Mouse (Mus musculus): Measurements from ENCODE around the gene Arhgef2.
"Not testable (repeated sequence)": the region's sequence is repeated elsewhere in the genome, so short reads cannot be mapped to it uniquely, and the experiment has no call there.

Gene Arhgef2

DNA sequence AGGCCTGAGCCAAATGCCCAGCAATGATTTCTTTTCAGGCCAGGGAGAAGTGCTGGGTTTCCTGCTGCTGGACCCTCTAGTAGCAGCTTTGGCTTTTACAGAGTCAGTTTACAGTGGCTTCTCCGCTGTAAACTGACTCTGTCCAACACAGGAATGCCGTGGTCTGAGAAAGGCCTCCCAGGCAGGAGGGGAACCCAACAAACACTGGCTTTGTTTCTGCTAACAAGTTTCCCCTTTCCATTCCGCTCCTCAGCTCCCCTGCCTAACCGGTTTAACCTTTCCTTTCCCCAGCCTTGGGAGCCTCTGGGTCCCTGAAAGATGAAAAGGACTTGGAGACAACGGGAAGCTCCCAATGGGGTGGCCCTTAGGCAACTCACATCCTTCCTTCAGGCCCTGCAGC, 15.5 kb upstream of the Arhgef2 start:
- DNase-seq (ENCODE audit: extremely low read depth, insufficient read length, low spot score): no peak

DNA sequence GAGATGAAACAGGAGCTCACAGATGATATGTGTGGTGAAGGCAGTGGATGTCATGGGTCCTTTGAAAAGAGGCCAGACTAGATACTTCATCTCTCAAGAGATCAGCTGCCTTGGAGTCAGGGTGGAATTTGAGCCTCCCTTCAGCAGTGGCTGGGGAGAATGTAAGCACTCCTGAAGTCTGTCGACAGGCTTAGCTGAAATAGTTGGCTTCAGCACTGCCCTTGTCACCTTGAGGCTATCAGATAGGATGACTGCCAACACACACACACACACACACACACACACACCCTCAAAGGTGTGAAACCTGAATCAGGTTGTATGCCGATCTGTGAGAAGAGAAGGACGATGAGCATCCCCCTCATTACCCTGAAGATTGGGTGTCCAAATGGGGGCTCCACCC, 14.7 kb upstream of the Arhgef2 start:
- DNase-seq (ENCODE audit: extremely low read depth, insufficient read length, low spot score): no peak

DNA sequence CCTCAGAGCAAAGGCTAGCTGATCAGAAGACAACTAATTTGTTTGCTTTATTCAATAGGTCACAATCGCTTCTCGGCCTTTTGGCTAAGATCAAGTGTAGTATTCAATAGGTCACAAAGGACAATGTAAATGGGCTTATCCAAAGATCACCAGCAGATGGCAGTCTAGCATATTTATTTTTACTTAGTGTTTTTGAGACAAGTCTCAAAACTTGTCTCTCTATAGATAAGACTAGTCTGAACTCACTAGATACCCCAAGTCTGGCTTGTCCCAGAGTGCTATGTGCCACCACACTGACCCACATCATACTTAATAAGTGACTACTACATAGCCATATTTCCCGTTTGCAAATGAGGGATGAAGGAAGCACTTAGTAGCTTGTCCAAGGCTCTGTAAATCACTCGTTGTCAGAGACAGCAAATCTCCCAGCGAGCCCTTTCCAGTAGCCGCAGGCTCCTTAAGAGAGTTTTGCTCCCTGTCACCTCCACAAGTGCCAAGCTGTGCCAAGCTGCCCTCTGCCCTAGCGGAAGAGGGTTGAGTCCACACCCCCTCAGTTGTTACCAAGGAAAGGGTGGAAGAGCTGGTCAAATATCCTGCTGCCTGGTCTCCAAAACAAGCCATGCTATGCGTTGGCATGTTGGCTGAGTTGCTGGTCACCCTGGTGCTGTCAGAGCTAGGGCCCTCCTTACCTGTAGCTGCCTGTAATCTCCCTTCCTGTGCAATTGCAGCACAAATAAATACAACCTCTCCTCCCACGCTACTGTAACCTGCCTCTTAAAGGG, 13.6 kb upstream of the Arhgef2 start:
- DNase-seq (ENCODE audit: extremely low read depth, insufficient read length, low spot score): peak; percentile 62

DNA sequence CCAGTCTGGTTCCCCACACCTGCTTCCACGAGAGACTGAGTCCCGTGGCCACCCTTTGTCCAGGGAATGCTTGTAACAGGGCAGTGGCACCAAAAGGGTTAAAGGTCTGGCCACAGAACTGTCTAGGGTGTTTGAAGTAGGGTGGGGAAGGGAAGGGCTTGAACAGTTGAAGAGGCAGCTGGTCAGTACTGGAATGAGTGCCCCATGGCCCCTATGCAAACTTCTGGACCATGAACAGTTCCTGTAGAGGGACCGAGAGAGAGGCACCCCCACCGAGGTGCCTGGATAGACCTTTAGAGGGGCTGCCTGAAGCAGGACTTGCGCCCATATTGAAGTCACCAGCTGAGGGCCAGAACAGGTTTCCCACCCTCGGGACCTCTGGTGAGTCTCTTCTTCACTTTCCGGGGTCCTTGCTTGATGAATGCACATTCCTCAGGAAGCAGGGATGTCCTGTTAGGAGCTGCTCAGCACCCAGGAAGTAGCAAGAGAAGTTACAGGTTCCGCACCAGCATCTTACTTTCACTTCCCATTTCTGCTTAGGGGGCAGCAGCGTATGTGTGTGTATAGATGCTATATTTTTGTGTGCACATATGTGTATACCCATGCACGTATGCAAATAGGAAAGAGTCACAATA, 12.7 kb upstream of the Arhgef2 start:
- DNase-seq (ENCODE audit: extremely low read depth, insufficient read length, low spot score): no peak

DNA sequence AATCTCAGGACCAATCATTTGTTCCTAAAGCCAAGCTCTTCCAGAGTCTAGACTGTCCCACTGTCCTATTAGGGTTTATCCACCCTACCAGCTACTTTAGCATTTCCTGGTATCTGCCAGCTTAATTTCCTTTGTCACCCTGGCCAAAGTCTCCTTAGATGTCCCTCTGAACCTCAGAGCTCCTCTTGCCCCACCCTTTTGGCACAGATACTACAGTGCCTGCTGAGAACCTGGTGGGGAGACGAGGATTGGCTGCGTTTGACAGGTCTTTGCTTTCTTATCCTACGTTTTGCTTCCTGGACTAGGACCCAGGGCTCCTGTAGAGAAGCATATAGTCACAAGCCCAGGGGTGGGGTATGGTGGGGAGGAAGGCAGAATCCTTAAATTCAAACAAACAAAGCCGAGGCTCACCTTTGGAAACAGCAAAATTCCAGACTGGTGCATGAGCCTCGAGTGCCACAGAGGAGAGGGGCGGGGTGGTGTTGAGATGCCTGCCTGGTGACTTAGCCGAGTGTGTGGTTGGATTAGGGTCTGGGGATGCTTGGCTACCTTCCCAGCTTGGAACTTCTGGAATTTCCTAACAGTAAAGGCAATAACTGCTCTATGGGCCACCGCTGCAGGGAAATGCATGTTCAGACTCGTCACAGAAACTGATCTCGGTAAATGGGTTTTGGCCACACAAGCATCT, 11.7 kb upstream of the Arhgef2 start:
- DNase-seq (ENCODE audit: extremely low read depth, insufficient read length, low spot score): peak; percentile 74

DNA sequence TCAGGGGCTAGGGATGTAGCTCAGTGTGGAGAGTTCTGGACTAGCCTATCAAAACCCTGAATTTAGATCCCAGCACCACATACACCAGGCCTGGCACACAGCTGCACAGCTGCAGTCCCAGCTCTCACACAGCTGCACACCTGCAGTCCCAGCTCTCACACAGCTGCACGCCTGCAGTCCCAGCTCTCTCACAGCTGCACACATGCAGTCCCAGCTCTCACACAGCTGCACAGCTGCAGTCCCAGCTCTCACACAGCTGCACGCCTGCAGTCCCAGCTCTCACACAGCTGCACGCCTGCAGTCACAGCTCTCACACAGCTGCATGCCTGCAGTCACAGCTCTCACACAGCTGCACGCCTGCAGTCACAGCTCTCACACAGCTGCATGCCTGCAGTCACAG, 9.2 kb upstream of the Arhgef2 start:
- not testable (repeated sequence) for DNase-seq (ENCODE audit: extremely low read depth, insufficient read length, low spot score)

DNA sequence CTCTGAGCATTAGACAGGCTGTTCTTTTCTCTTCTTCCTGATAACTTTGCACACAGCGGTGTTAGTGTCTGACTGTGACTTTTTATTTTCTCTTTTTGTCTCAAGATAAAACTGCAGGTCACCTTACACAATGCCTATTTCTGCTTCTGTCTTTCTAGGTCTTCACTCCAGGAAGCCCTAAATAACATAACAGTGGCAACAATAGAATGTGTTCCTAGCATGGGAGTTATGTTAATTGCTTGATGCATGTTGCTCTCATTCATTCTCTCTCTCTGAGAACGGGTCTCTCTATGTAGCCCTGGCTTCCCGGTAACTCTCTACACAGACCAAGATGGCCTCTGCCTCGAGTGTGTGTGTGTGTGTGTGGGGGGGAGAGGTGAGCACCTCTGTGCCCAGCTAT, 3.3 kb upstream of the Arhgef2 start:
- no peak for DNase-seq (ENCODE audit: extremely low read depth, insufficient read length, low spot score)

DNA sequence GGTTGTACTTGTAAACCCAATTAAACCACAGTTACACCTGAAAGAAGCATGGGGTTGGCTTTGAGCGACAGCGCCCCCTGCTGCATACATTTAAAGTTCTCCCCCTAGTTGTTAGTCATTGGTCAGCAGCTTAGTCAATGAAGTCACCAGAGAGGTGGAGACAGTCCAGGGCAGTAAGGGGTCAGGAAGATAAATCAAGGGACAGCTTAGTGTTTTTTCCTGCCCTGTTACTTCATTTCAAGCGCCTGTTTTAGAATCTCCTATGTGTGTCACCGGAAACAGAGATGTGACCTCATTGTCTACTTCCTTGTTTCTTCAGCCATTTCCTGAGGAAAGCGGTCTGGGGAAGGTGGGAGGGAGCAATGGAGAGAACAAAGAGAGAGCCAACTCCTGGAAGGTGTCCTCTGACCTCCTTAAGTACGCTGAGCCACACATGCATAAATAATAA, 2.0 kb upstream of the Arhgef2 start:
- peak; percentile 45 for DNase-seq (ENCODE audit: extremely low read depth, insufficient read length, low spot score)

DNA sequence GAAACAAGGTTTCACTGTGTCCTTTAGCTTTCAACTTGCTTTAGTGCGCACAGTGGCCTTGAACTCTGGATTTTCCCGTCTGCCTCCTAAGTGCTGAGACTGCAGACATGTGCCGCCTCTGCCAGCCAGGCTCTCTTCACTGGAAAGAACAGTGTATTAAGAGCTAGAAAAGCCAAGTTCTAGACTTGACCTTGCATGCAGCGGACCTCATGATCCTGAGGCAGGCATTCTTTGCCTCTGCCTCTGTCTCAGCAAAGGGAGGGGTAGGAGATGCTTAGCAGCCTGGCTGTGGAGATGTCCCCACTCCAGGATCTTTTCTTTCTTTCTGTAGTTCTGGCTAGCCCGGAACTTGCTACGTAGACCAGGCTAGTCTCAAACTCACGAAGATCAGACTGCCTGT, 903 bp upstream of the Arhgef2 start:
- DNase-seq (ENCODE audit: extremely low read depth, insufficient read length, low spot score): no peak

DNA sequence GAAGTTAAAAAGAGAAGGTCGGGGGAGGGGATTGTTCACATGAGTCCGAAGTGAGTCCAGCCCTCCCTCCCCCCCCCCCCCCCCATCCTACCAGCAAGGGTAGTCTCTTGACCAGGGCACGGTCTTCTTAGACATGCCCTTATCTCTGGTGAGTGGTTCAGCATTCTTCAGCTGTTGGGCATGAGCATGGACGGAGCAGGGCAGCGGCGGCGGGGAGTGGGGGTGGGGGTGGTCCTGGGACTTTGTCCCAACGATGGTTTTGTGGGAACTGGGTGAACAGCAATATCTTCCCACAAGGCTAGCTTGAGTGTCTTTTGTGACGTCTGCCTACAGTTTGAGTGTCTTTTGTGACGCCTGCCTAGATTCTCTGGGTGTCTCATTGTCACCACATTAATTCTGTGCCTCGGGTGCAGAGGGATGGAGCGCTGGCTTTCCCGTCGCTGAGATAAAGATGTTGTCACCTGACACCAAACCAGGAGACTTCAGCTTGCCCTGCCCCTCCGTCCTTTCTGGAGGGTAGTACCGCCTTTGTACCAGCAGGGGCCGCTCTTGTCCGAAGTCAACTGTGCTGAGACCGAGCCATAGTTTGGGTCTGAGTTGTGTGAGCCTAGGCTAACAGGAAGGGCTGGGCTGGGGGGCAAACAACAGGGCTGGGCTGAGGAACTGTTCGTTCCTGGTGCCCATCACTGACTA, 1.4 kb downstream of the Arhgef2 start:
- DNase-seq (ENCODE audit: extremely low read depth, insufficient read length, low spot score): peak; percentile 63

DNA sequence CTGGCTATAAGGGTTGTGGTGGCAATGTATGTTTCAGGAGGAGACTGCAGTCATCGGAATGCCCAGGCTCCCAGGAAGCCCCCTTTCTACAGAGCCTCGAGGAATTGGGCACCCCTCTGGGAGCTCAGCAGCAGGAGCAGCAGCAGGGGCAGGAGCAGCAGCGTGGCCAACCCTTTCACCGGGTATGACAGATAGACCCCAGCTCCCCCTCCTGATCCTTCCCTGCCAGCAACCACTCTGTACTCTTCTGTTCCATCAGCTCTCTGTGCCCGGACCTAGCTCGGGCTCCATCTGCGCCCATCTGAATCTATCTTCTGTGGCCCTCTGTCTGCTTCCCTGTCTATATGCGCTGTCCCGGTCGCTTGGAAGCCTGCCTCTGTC, 2.0 kb downstream of the Arhgef2 start:
- DNase-seq (ENCODE audit: extremely low read depth, insufficient read length, low spot score): no peak

DNA sequence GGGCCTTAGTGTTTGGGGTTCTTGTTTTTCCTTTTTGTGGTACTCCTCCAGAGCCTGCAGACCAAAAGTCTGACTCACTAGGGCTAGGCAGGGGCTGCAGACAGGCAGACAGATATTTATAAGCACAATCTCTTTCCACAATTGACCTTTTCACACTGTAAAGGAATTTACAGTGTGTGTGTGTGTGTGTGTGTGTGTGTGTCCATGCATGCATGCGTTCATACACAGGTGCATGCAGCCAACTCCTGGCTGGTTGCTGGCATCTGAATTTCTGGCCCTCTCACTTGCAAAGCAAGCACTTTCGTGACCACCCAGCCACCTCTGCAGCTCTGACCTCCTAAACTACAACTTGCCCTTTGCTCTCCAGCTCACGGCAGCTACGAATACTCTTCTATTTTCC, 3.3 kb downstream of the Arhgef2 start:
- no peak for DNase-seq (ENCODE audit: extremely low read depth, insufficient read length, low spot score)

DNA sequence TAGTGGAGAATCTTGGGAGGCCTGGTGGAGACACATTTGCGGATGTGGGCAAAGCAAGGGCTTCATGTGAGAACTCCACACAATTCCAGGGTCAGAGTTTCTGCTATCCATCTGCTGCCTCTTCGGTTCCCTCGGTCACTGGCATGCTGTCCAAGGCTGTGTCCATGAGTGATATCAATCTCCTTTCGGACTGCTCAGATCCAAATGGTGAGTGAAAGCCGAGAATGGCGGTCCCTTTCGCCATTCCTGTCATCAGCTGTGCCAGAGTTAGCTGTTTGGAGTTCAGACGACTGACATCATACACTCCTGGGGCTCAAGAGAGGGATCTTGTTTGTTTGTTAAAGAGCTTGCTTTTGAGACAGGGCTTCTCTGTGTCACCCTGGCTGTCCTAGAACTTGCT, 8.7 kb downstream of the Arhgef2 start:
- no peak for DNase-seq (ENCODE audit: extremely low read depth, insufficient read length, low spot score)

DNA sequence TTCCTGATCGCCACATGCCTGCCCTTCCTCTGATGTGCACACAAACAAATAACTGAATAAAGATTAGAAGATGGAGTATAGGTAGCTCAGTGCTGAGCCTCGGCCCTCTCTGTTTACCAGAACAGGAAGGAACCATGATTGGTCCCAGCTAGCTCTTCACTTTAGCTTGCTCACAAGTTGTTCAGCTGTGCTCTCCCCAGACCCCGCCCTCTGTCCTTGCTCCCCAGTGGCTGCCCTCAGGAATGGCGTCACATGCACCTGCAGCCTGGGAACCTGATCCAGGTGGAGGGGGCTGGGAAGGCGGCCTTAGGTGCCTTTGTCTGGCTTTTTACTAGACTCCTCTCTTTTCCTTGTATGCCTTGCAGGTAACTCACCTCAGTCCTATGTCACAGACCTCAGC, 9.4 kb downstream of the Arhgef2 start:
- DNase-seq (ENCODE audit: extremely low read depth, insufficient read length, low spot score): no peak

DNA sequence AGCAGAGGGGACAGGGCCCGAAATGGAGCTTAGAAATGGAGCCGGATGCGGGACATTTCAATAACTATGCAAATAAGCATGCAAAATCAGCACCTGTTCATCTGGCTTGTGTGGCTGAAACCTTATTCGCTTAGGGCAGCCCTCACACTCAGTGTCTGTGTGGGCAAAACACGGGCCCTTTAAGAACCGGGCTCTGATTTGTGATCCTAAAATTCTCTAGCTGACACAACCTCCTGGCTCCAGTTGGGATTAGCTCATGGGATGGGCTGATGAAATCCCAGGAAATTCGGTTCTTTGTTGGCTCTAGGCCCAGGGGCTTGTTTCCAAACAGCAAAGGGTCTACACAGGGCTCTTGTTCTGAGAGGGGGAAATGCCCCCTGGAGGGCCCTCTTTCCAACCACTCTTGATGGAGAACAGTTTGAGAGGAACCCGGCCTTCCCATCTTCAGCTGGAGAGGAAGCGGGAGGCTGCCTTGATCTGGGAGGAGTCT, 10.2 kb downstream of the Arhgef2 start:
- peak; percentile 70 for DNase-seq (ENCODE audit: extremely low read depth, insufficient read length, low spot score)

DNA sequence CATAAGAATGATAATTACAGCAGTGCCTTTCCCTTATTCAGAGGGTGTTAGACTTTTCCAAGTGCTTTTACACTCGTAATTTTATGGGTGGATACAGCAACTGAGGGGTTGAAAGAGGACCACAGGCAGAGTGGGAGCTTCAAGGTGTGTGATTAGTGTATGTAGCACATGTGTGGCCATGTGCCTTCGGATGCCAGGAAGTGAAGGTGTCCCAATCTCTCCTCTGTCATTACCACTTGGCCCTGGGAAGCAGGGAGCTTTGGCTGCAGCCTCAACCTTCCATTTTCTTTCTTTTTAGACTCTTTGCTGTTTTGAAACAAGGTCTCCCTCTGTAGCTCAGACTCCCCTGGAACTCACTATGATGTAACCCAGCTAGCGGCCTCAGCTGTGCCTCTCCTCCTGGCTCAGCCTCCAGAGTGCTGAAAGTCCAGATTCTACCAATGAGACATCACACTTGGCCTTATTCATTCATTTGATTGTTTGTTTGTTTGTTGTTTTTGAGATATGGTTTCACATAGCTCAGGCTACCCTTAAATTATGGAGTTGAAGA, 11.3 kb downstream of the Arhgef2 start:
- no peak for DNase-seq (ENCODE audit: extremely low read depth, insufficient read length, low spot score)

DNA sequence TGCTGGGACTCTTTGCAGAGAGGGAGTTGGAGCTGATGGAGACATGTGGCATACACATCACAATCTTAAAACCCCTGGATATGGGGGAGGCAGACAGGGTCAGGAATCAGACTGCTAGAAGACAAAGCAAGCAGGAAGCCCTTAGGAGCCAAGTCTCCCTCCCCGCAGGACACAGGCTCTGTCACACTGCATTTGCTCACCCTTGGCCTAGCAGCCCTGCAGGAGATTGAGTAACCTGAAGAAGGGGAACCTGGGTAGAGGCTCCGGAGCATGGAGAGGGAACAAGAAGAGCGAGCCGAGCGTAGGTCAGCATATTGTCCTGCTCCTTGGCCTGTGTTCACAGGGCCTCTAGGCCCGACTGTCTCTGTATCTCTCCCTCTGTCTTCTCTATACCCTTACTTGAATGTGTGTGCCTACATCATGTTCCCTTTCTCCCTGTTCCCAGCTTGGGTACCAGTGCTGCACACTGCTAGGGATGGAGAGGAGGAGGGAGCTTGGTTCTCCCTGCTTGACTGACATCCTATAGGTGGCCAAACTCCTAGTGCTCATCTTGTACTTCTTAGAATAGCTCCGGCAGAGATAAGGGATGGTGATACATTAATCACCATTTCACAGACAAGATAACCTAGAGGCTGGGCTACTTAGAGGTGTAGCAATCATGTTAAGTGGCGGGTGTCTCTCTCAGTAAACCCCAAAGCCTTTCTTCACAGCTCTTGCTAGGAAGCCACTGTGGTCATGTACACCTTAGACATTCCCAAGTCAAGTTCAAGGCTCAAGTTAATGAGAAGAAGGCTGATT, 12.5 kb downstream of the Arhgef2 start:
- no peak for DNase-seq (ENCODE audit: extremely low read depth, insufficient read length, low spot score)

DNA sequence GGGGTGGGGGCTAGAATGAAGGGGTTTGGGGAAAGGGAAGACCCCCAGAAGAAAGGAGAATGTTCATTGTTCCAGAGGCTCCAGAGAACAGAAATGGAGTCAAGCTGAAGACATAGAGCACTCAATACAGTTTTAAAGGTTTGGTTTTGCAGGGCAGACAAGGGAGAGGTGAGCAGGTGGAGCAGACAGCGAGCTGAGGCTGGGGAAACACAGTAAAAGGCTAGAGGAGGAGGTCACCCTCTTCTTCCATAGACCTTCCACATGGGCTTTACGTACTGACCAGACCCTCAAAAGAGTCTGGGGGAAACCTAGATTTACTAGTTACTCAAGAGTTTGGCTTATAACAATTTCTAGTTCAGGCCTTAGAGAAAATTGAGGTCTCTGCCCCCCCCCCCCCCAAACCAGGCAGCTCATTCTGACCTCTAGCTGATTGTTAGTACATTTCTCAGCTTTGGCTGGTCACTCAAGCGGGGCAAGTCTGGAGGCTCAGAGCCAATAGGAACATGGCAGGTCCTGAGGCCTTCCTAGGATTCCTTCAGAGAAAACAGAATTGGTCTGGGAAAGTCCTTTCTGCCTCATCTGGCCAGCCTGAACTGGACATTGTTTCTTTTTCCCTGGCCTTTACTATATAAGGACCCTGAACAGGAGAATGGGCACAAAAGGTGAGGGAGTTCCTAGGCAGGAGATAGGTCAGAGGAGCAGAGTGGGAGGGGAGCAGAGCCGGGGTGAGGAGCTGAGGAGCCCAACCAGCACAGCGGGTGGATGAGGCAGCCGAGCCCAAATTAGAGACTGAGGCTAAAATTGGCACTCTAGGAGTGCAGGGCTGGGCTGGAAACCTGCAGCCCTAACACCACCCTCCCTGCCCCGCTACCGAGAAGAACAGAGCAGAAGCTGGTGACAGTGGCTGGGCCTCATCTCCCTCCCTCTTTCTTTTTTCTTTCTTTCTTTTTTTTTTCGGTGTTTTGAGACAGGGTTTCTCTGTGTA, 13.6 kb downstream of the Arhgef2 start:
- peak; percentile 42 for DNase-seq (ENCODE audit: extremely low read depth, insufficient read length, low spot score)
